Mouse (Mus musculus) splenic B cell, adult 2 months (primary cell): ENCODE data around the gene Itpripl2.
A peak's percentile ranks its signal among the peaks of the same experiment; 100 is the strongest.

Experiments
- DNase-seq: peaks from one replicate; pipeline ENCODE4 v3.0.0-alpha.2; 2011; ENCODE audit warnings: low read depth, low spot score
- H3K27me3 ChIP-seq: 2 replicates; pipeline ENCODE4 v1.6.1; 2012; ENCODE audit warnings: mild to moderate bottlenecking, low read length, moderate library complexity, mixed read lengths; ENCODE audit not compliant: control insufficient read depth, poor library complexity, insufficient read depth, severe bottlenecking
- H3K36me3 ChIP-seq: 2 replicates; pipeline ENCODE4 v1.6.1; 2012; ENCODE audit warnings: mild to moderate bottlenecking, low read length, moderate library complexity, mixed read lengths; ENCODE audit not compliant: control insufficient read depth, poor library complexity, insufficient read depth, severe bottlenecking

Itpripl2 gene

GRCm38 (mm10) chr7:118498984-118499783 is 7.4 kb upstream of the Itpripl2 start:
- DNase-seq, result no peak
- Histone ChIP-seq H3K27me3 (no peaks in the 10 kb centered on the region), H3K36me3 (no peaks in the 10 kb centered on the region)

- no peak for DNase-seq
- H3K27me3 ChIP-seq, result no peaks in the 10 kb centered on the region; the same call in 1 of the 2 replicates
- H3K36me3 ChIP-seq, result no peaks in the 10 kb centered on the region
Observed at GRCm38 (mm10) chr7:118494892-118495579, 3.3 kb upstream of the Itpripl2 start.

- Histone ChIP-seq H3K36me3 (no peaks in the 10 kb centered on the region), H3K27me3 (no peaks in the 10 kb centered on the region; the same call in 1 of the 2 replicates)
- no peak for DNase-seq
Observed at GRCm38 (mm10) chr7:118493892-118494291, 2.1 kb upstream of the Itpripl2 start.

GRCm38 (mm10) chr7:118490666-118491430 is 927 bp downstream of the Itpripl2 start:
- no peaks in the 10 kb centered on the region; the same call in 1 of the 2 replicates for H3K27me3 ChIP-seq
- no peaks in the 10 kb centered on the region for H3K36me3 ChIP-seq
- DNase-seq, result peak; percentile 23

- no peak for DNase-seq
- H3K36me3 ChIP-seq, result no peaks in the 10 kb centered on the region
- H3K27me3 ChIP-seq, result no peaks in the 10 kb centered on the region; the same call in 1 of the 2 replicates
Observed at GRCm38 (mm10) chr7:118489706-118490665, 1.8 kb downstream of the Itpripl2 start.

- DNase-seq, result no peak
- no peaks in the 10 kb centered on the region for H3K36me3 ChIP-seq
- H3K27me3 ChIP-seq, result no peaks in the 10 kb centered on the region; the same call in 1 of the 2 replicates
Observed at GRCm38 (mm10) chr7:118488060-118488664, 3.6 kb downstream of the Itpripl2 start.

- Histone ChIP-seq H3K36me3 (no peaks in the 10 kb centered on the region), H3K27me3 (no peaks in the 10 kb centered on the region; the same call in 1 of the 2 replicates)
- no peak for DNase-seq
Observed at GRCm38 (mm10) chr7:118486917-118487316, 4.9 kb downstream of the Itpripl2 start.

- Histone ChIP-seq H3K27me3 (no peaks in the 10 kb centered on the region), H3K36me3 (no peaks in the 10 kb centered on the region)
- no peak for DNase-seq
Observed at GRCm38 (mm10) chr7:118483996-118484395, 7.8 kb downstream of the Itpripl2 start.

GRCm38 (mm10) chr7:118482001-118482400 is 9.8 kb downstream of the Itpripl2 start:
- DNase-seq, result no peak
- H3K36me3 ChIP-seq, result no peaks in the 10 kb centered on the region

GRCm38 (mm10) chr7:118481047-118481810 is 10.5 kb downstream of the Itpripl2 start:
- H3K27me3 ChIP-seq, result no peaks in the 10 kb centered on the region
- H3K36me3 ChIP-seq, result no peaks in the 10 kb centered on the region
- no peak for DNase-seq

More at GRCm38 (mm10) chr7:118482001-118482400, 9.8 kb downstream of the Itpripl2 start:
- no peaks in the 10 kb centered on the region for H3K27me3 ChIP-seq

- no peak for DNase-seq
- no peaks in the 10 kb centered on the region for H3K36me3 ChIP-seq
- no peaks in the 10 kb centered on the region for H3K27me3 ChIP-seq
Observed at GRCm38 (mm10) chr7:118480160-118480709, 11.5 kb downstream of the Itpripl2 start.

- H3K27me3 ChIP-seq, result no peaks in the 10 kb centered on the region
- no peak for DNase-seq
- no peaks in the 10 kb centered on the region for H3K36me3 ChIP-seq
Observed at GRCm38 (mm10) chr7:118478835-118479312, 12.9 kb downstream of the Itpripl2 start.

- Histone ChIP-seq H3K27me3 (no peaks in the 10 kb centered on the region), H3K36me3 (no peaks in the 10 kb centered on the region)
- DNase-seq, result no peak
Observed at GRCm38 (mm10) chr7:118476428-118476827, 15.3 kb downstream of the Itpripl2 start.
